Mouse (Mus musculus): Measurements from ENCODE around the gene Zscan5b. TPM values are rescaled to one million over a fixed set of nuclear protein-coding genes. Genes with fewer than 3 reads are reported as not detected.
"Not testable (repeated sequence)": the region's sequence is repeated elsewhere in the genome, so short reads cannot be mapped to it uniquely, and the experiment has no call there.

Gene Zscan5b
- not detected in 2 replicates for polyA plus RNA-seq (2015; fragmentation: Nextera tagmentation; extraction: Ambion mirVana)

DNA sequence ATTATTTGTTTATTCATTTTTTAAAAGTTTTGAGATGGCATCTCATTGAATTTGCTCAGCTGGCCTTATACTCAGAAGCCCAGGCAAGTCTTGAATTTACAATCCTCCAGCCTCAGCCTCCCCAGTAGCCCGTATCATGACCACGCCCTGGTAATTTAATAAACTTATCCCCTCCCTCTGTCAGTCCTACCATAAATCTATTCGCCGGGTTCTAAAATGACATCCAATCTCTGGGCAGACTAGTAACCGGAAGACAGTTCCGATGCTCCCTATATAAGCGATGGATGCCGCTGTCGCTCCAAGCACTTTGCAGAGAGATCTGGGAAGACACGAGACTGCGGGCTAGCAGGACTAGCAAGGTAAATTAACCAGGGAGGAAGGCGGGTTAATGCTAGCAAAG is at the start of gene Zscan5b:
Zscan5b (plus strand) TSS at position 301 of the 400 bp plus-strand sequence.
- H3K27me3 ChIP-seq (replicated peaks) = no peaks in the 10 kb centered on the region
- H3K27ac ChIP-seq (replicated peaks) = no peak within 1 kb of the TSS
- no peak within 1 kb of the TSS for H3K4me2 ChIP-seq
- H3K36me3 ChIP-seq = no peaks in the 10 kb centered on the region
- H3K9me3 ChIP-seq = no peaks in the 10 kb centered on the region; the same call in 1 of the 2 replicates
- no peaks in the 10 kb centered on the region for H3K4me1 ChIP-seq
- no peak within 1 kb of the TSS for H3K9ac ChIP-seq
- no peak for ATAC-seq (ENCODE audit: extremely low read depth, insufficient number of reproducible peaks, low FRiP score, low TSS enrichment)
- H3K4me3 ChIP-seq = no peak within 1 kb of the TSS
- 86% methylated on average over 12 of the region's 12 CpGs for WGBS

DNA sequence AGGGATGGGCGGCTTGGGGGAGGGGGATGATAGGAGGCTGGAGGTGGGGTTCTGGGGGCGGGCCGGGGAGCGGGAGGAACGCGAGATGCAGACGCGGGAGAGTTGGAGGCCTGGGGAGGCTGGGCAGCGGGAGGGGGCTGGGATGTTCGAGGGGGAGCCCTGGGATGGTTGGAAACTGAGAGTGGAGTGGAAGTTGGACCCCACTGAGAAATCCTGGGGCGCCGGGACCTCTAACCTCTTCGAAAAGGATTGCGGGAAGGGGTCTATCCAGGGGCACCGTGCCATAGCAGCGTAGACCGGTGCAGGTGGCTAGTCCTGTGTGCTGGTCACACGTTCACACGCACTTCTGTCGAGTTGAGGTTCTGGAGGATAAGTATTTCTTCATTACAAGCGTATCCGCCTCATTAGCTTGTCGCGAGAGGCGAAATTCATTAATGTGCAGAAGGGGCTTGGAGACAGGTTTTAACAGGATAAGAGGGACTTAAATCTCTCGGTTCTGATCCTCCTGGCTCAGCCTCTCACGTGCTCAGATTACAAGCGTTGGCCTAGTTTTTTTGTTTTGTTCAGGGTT is 49.3 kb upstream of the Zscan5b start:
- Histone ChIP-seq H3K27me3 (replicated peaks) (no peaks in the 10 kb centered on the region), H3K9ac (peak overlapping the region; percentile 89)
- ATAC-seq (ENCODE audit: extremely low read depth, insufficient number of reproducible peaks, low FRiP score, low TSS enrichment) = peak; percentile 1; the same call in 1 of the 2 replicates

DNA sequence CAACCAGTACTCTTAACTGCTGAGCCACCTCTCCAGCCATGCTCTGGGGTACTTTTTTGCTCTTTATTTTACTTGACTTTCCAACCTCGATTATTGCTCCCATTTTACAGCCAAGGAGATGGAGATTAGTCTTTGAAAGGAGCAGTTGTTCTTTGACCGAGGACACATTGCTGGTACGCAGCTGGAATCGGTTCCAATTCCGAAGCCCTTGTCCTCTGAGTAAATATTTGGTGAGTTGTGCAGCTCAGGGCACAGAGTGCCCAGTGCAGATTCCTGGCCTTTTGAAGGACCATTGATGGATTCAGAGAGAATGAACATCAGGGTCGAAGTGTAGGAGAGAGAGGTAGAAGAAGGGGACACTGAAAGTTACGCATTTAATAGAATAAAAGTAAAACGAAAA is 48.2 kb upstream of the Zscan5b start:
- WGBS = 89% methylated on average over 8 of the region's 8 CpGs

More for the DNA sequence above, 49.3 kb upstream of the Zscan5b start:
- Histone ChIP-seq H3K4me3 (peak overlapping the region; percentile 79), H3K27ac (replicated peaks) (peak overlapping the region; percentile 80), H3K4me2 (peak overlapping the region; percentile 97), H3K36me3 (peaks cover 13% of the 10 kb centered on the region), H3K4me1 (peaks cover 24% of the 10 kb centered on the region), H3K9me3 (no peaks in the 10 kb centered on the region)
- 2% methylated on average over 27 of the region's 28 CpGs for WGBS

DNA sequence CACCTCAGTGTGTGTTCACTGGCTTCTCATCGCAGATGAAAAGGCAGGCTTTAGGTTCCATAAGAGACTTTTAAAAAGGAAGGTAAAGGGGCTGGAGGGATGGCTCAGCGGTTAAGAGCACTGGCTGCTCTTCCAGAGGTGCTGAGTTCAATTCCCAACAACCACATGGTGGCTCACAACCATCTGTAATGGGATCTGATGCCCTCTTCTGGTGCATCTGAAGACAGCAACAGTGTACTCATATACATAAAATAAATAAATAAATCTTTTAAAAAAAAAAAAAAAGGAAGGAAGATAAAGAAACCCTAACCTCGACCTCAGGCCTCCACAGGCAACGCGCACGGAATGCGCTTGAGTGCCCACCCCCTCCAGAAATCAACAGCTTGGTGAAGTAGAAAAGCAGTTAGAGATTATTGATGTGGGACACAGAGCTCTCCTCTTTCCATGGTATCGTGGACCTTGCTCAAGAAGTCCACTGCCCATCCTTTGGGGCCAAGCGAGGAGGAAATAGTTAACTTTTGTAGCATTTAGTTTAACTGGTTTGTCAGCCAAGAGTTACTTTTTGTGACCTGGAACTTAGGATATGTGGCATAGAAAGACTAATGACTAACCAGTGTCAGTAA is 47.6 kb upstream of the Zscan5b start:
- H3K4me1 ChIP-seq = peaks cover 29% of the 10 kb centered on the region

More for the DNA sequence above, 48.2 kb upstream of the Zscan5b start:
- Histone ChIP-seq H3K4me3 (no peak overlapping the region), H3K4me1 (peaks cover 26% of the 10 kb centered on the region), H3K4me2 (no peak overlapping the region), H3K36me3 (peaks cover 25% of the 10 kb centered on the region), H3K9me3 (no peaks in the 10 kb centered on the region), H3K9ac (no peak overlapping the region), H3K27ac (replicated peaks) (no peak overlapping the region), H3K27me3 (replicated peaks) (no peaks in the 10 kb centered on the region)
- ATAC-seq (ENCODE audit: extremely low read depth, insufficient number of reproducible peaks, low FRiP score, low TSS enrichment) = no peak

DNA sequence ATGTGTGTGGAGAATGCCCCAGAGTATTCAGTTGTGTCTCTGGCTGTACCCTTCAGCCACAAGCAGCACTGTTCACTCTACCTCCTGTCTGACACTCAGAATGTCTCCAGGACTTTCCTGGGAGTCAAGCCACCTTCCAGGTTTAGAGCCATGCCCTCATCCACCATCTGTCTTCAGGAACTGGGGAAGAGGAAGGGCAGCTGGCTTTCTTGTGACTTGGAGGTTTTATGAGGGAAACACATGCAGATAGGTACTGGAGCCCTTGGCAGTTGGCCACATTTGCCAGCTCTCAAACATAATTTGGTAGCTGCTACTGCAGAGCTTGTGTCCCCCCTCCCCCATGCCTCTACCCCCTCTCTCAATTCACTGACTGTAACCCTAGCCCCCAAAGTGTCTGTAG is 43.1 kb upstream of the Zscan5b start:
- Histone ChIP-seq H3K36me3 (peaks cover 43% of the 10 kb centered on the region), H3K4me3 (no peak overlapping the region), H3K27me3 (replicated peaks) (no peaks in the 10 kb centered on the region), H3K9me3 (no peaks in the 10 kb centered on the region), H3K27ac (replicated peaks) (no peak overlapping the region), H3K9ac (0 out of 2 replicates have a peak overlapping the region, but pooled peaks have one; percentile 28), H3K4me2 (no peak overlapping the region), H3K4me1 (peaks cover 17% of the 10 kb centered on the region)
- ATAC-seq (ENCODE audit: extremely low read depth, insufficient number of reproducible peaks, low FRiP score, low TSS enrichment) = no peak

More for the DNA sequence above, 47.6 kb upstream of the Zscan5b start:
- not testable (repeated sequence) for ATAC-seq (ENCODE audit: extremely low read depth, insufficient number of reproducible peaks, low FRiP score, low TSS enrichment); H3K9ac ChIP-seq; H3K4me3 ChIP-seq; H3K4me2 ChIP-seq; H3K27me3 ChIP-seq (replicated peaks); H3K9me3 ChIP-seq
- H3K27ac ChIP-seq (replicated peaks) = peak overlapping the region; percentile 36; the same call in 1 of the 2 replicates
- peaks cover 27% of the 10 kb centered on the region for H3K36me3 ChIP-seq
- WGBS = 71% methylated on average over 9 of the region's 9 CpGs

DNA sequence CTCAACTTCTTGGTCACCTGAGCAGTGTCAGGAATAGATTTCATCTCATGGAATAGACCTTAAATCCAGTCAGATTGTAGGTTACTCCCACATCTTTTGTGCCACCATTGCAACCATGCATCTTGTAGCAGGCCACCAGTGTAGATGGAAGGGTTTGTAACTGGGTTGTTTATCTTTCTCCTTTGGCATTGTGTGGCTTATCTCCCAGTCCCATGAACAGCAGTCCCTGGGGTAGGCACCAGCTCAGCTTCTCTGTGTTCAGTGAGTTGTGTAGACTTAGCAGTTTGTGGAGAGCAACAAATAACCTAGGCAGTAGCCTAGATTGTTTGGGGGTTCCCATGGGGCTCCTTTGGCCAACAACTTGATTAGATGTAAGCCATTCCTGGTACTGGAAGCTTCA is 39.2 kb upstream of the Zscan5b start:
- no peak overlapping the region for H3K9ac ChIP-seq
- no peaks in the 10 kb centered on the region for H3K9me3 ChIP-seq
- ATAC-seq (ENCODE audit: extremely low read depth, insufficient number of reproducible peaks, low FRiP score, low TSS enrichment) = no peak
- H3K4me1 ChIP-seq = peaks cover 24% of the 10 kb centered on the region
- H3K27me3 ChIP-seq (replicated peaks) = no peaks in the 10 kb centered on the region
- peaks cover 67% of the 10 kb centered on the region for H3K36me3 ChIP-seq
- H3K4me2 ChIP-seq = no peak overlapping the region
- no peak overlapping the region for H3K27ac ChIP-seq (replicated peaks)
- no peak overlapping the region for H3K4me3 ChIP-seq

DNA sequence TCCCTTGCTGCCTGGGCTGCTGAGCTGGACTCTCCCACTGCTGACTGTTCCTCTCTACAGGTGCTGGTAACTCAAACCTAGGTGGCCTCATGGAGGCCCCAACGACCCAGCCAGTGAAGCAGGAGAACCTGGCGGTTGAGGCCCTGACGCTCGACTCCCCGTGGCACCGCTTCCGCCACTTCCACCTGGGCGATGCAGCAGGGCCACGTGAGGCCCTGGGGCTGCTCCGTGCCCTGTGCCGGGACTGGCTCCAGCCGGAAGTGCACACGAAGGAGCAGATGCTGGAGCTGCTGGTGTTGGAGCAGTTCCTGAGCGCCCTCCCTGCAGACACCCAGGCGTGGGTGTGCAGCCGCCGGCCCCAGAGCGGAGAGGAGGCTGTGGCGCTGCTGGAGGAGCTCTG is 38.3 kb upstream of the Zscan5b start:
- H3K27me3 ChIP-seq (replicated peaks) = peaks cover 5% of the 10 kb centered on the region; the same call in 1 of the 2 replicates
- 90% methylated on average over 19 of the region's 19 CpGs for WGBS
- H3K9me3 ChIP-seq = no peaks in the 10 kb centered on the region
- no peak overlapping the region for H3K9ac ChIP-seq
- peak overlapping the region; percentile 67 for H3K27ac ChIP-seq (replicated peaks)
- peaks cover 23% of the 10 kb centered on the region for H3K4me1 ChIP-seq
- peaks cover 67% of the 10 kb centered on the region for H3K36me3 ChIP-seq
- no peak for ATAC-seq (ENCODE audit: extremely low read depth, insufficient number of reproducible peaks, low FRiP score, low TSS enrichment)
- no peak overlapping the region for H3K4me3 ChIP-seq
- no peak overlapping the region for H3K4me2 ChIP-seq

DNA sequence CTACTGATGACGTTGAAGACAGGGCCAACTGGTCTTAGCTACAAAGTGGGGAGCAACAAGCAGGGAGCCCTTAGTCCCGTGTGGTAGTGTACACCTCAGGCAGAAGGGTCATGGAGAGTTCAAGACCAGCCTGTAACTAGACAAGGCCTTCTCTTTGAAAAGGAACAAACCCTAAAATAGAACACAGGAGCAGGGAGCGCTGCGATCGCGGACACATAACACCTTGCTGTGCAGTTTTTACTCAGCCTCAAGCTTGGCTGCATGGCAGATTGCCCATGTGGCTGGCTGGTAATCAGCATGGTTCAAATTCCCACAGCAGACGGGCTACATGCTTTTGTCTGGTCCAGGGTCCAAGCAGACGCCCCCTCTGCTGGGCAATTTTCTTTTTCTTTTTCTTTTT is 37.6 kb upstream of the Zscan5b start:
- H3K4me1 ChIP-seq = peaks cover 18% of the 10 kb centered on the region
- peak overlapping the region; percentile 67 for H3K27ac ChIP-seq (replicated peaks)
- no peak overlapping the region for H3K9ac ChIP-seq
- 0 out of 2 replicates have a peak, but pooled peaks have one; percentile 39 for ATAC-seq (ENCODE audit: extremely low read depth, insufficient number of reproducible peaks, low FRiP score, low TSS enrichment)
- peak overlapping the region; percentile 31 for H3K4me2 ChIP-seq
- peaks cover 71% of the 10 kb centered on the region for H3K36me3 ChIP-seq
- peaks cover 12% of the 10 kb centered on the region for H3K27me3 ChIP-seq (replicated peaks)
- no peaks in the 10 kb centered on the region for H3K9me3 ChIP-seq
- 45% methylated on average over 8 of the region's 8 CpGs for WGBS
- no peak overlapping the region for H3K4me3 ChIP-seq

DNA sequence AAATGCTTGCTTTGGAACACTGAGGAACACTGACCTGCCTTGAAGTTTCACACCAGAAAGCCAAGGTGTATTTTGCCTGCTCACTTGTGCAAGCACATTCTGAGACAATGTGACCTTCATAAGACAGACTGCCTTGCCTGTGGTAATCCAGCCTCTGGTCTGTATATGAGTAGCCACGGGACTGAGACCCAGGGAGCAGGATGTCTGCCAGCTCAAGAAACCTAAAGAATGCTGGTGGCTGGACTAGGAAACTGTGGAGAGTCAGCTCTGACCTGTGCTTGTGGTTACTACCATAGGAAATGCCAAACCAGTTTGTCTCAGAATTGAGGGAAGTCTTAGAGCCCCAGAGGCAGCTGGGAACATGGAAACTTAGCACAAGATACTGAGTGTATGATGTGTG is 36.7 kb upstream of the Zscan5b start:
- Histone ChIP-seq H3K27ac (replicated peaks) (peak overlapping the region; percentile 67; the same call in 1 of the 2 replicates), H3K9ac (no peak overlapping the region), H3K27me3 (replicated peaks) (peaks cover 20% of the 10 kb centered on the region), H3K4me2 (no peak overlapping the region), H3K4me3 (no peak overlapping the region), H3K4me1 (peaks cover 18% of the 10 kb centered on the region), H3K36me3 (peaks cover 79% of the 10 kb centered on the region), H3K9me3 (no peaks in the 10 kb centered on the region)
- WGBS = 84% methylated on average over 1 of the region's 1 CpGs
- ATAC-seq (ENCODE audit: extremely low read depth, insufficient number of reproducible peaks, low FRiP score, low TSS enrichment) = no peak

DNA sequence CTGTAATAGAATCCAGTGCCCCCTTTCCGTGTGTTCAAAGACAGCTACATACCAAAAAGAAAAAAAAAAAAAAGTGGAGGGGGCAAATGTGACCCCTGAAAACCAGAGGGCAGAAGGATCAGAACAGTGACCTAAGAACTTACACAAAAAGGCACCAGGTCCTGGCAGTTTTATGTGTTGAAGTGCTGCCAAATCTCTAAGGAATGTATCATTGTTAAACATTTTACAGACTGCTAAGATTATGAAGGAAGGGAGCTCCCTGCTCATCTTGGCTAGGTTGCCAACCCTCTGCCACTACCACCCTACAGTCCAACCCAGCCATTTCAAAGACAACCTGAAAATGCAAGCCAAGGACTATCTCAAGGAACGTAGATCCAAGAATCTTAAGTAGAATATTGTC is 35.9 kb upstream of the Zscan5b start:
- Histone ChIP-seq H3K9me3 (no peaks in the 10 kb centered on the region), H3K9ac (no peak overlapping the region), H3K36me3 (peaks cover 77% of the 10 kb centered on the region), H3K27me3 (replicated peaks) (peaks cover 20% of the 10 kb centered on the region), H3K4me1 (peaks cover 18% of the 10 kb centered on the region), H3K4me2 (no peak overlapping the region), H3K4me3 (no peak overlapping the region), H3K27ac (replicated peaks) (no peak overlapping the region)
- no peak for ATAC-seq (ENCODE audit: extremely low read depth, insufficient number of reproducible peaks, low FRiP score, low TSS enrichment)
- 88% methylated on average over 2 of the region's 2 CpGs for WGBS

DNA sequence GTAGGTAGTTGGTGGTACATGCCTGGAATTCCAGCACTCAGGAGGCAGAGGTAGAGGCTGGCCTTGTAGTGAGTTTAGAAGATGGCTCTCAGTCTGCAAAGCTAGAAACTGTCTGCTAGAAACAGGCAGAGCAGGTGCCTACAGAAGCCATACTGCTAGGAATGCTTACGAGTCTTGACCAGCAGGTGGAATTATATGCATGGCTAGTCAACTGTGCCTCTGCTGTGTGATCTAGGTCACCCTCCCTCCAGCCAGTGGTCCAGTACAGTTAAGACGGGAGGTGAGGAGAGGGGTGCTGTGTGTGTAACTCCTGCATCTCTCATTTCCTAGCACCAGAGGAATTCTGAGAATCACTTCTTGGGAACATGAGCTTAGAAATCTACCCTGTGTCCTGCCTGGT is 35.3 kb upstream of the Zscan5b start:
- 88% methylated on average over 2 of the region's 2 CpGs for WGBS
- Histone ChIP-seq H3K4me2 (no peak overlapping the region), H3K27ac (replicated peaks) (no peak overlapping the region), H3K27me3 (replicated peaks) (peaks cover 20% of the 10 kb centered on the region), H3K36me3 (peaks cover 76% of the 10 kb centered on the region), H3K4me1 (peaks cover 18% of the 10 kb centered on the region), H3K4me3 (no peak overlapping the region), H3K9me3 (no peaks in the 10 kb centered on the region), H3K9ac (no peak overlapping the region)
- no peak for ATAC-seq (ENCODE audit: extremely low read depth, insufficient number of reproducible peaks, low FRiP score, low TSS enrichment)

DNA sequence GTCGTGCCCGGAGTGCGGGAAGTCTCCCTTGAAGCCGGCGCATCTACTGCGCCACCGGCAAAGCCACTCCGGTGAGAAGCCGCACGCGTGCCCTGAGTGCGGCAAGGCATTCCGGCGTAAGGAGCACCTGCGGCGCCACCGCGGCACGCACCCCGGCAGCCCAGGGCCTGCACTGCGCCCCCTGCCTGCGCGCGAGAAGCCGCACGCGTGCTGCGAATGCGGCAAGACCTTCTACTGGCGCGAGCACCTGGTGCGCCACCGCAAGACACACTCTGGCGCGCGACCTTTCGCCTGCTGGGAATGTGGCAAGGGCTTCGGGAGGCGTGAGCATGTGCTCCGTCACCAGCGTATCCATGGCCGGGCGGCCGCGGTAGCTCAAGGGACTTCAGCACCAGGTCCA is 32.5 kb upstream of the Zscan5b start:
- peaks cover 61% of the 10 kb centered on the region for H3K36me3 ChIP-seq

More for the DNA sequence above, 32.5 kb upstream of the Zscan5b start:
- H3K9ac ChIP-seq = no peak overlapping the region
- no peak overlapping the region for H3K27ac ChIP-seq (replicated peaks)
- H3K4me3 ChIP-seq = 0 out of 2 replicates have a peak overlapping the region, but pooled peaks have one; percentile 1
- H3K9me3 ChIP-seq = no peaks in the 10 kb centered on the region
- H3K27me3 ChIP-seq (replicated peaks) = peaks cover 20% of the 10 kb centered on the region
- no peak for ATAC-seq (ENCODE audit: extremely low read depth, insufficient number of reproducible peaks, low FRiP score, low TSS enrichment)
- peak overlapping the region; percentile 13; the same call in 1 of the 2 replicates for H3K4me2 ChIP-seq
- H3K4me1 ChIP-seq = peaks cover 10% of the 10 kb centered on the region
- WGBS = 37% methylated on average over 45 of the region's 45 CpGs
